ENCODE assay signal across 8 mouse cellular contexts in genomic region chrX:143058829-143059228, GRCm38 (mm10). TPM values are rescaled to one million over a fixed set of nuclear protein-coding genes. Genes with fewer than 3 reads are reported as not detected.
DNase-seq lines count a peak whose midpoint lies in the region; ATAC-seq lines count a peak whose summit lies in the region.

No protein-coding gene starts in this region.

- H3K9ac ChIP-seq in hindbrain, embryonic 16.5 days (ENCODE audit: low read depth, low read length), result no peak overlapping the region

- 11% methylated on average over 12 of the region's 12 CpGs for WGBS in hindbrain, embryonic 16.5 days

- H3K4me3 ChIP-seq in hindbrain, embryonic 16.5 days (ENCODE audit: low read length), result no peak overlapping the region

- no peaks in the 10 kb centered on the region for H3K27me3 ChIP-seq in hindbrain, embryonic 16.5 days (replicated peaks; ENCODE audit: control insufficient read depth, insufficient read depth, low read length)

- no peaks in the 10 kb centered on the region for H3K36me3 ChIP-seq in hindbrain, embryonic 16.5 days (ENCODE audit: control insufficient read depth, insufficient read depth, low read length)

- H3K27ac ChIP-seq in hindbrain, embryonic 16.5 days (ENCODE audit: low read depth, low read length), result no peak overlapping the region

- DNase-seq in R1 (ENCODE audit: low read depth, low spot score), result peak; percentile 65
- DNase-seq in cerebellum, postnatal 25 days, result peak; percentile 73 to 82
- peak; percentile 71 for DNase-seq in gastrocnemius, adult 18-20 months (ENCODE audit: low spot score)
- peak; percentile 56 to 77 for DNase-seq in left cerebral cortex, adult 18-20 months (ENCODE audit: low spot score in 2 of 2)
- DNase-seq in right cerebral cortex, adult 18-20 months, result peak; percentile 40
- peak; percentile 72 for DNase-seq in urinary bladder, postnatal 14 days (ENCODE audit: low spot score)

- H3K9me3 ChIP-seq in hindbrain, embryonic 16.5 days (ENCODE audit: control insufficient read depth, low read length), result no peaks in the 10 kb centered on the region

- H3K4me2 ChIP-seq in hindbrain, embryonic 16.5 days (ENCODE audit: low read length), result peak overlapping the region; percentile 46; the same call in 1 of the 2 replicates

- no peaks in the 10 kb centered on the region for H3K4me1 ChIP-seq in hindbrain, embryonic 16.5 days (ENCODE audit: control insufficient read depth, insufficient read depth, low read depth, low read length)

- ATAC-seq in hindbrain, embryonic 16.5 days, result peak; percentile 73
- peak; percentile 86 for ATAC-seq in megakaryocyte, adult 5-6 weeks (ENCODE audit: poor library complexity, severe bottlenecking)

RNA-seq across cellular contexts. Expression of gene Rtl9, which starts 40.6 kb away (rescaled TPM):
- under 1 TPM; 0.11 to 0.19 TPM for total RNA-seq in gastrocnemius, adult 18-20 months (2021)
- polyA plus RNA-seq in hindbrain, embryonic 16.5 days (2015; fragmentation: Nextera tagmentation; extraction: Ambion mirVana), result 0.64 and 0.97 TPM in 2 replicates
- under 1 TPM; 0.56 to 0.70 TPM for total RNA-seq in left cerebral cortex, adult 18-20 months (2021)
- not detected in 2 replicates for total RNA-seq in megakaryocyte, adult 5-6 weeks (2015)
- not detected in 2 replicates for total RNA-seq in megakaryocyte, adult 5-6 weeks (2017)
